Mouse (Mus musculus): ENCODE measurements around the gene Ltb.

GRCm38 (mm10) chr17:35172445-35173234, 21.6 kb upstream of the Ltb start:
- TF ChIP-seq CTCF (IDR thresholded peaks at IDR 0.05; ENCODE audit: borderline replicate concordance, insufficient read depth, low read depth, low read length) (no peak), POLR2A (IDR thresholded peaks at IDR 0.05; ENCODE audit: borderline replicate concordance, insufficient read depth, low read length) (no peak)
